Mouse (Mus musculus) heart, embryonic 15.5 days (tissue): ENCODE results near the gene Gm853. TPM values are rescaled to one million over a fixed set of nuclear protein-coding genes. Genes with fewer than 3 reads are reported as not detected.

ENCODE experiments used
- ATAC-seq: fragments of 200-750 bp; cut with Nextera tagmentation; replicated peaks from 2 replicates; pipeline ENCODE4 v1.8.0; 2017; ENCODE audit warnings: low read depth, moderate TSS enrichment; ENCODE audit not compliant: insufficient number of reproducible peaks, insufficient read depth, low FRiP score
- H3K27ac ChIP-seq: fragments of 300-500 bp; sonication (generic); 2 replicates; pipeline ENCODE4 v1.5.1; 2015; ENCODE audit warnings: mild to moderate bottlenecking, inconsistent platforms
- H3K27me3 ChIP-seq: fragments of 300-500 bp; sonication (generic); 2 replicates; pipeline ENCODE4 v1.6.1; 2015; ENCODE audit warnings: inconsistent platforms
- H3K36me3 ChIP-seq: fragments of 300-500 bp; sonication (generic); 2 replicates; pipeline ENCODE4 v1.6.1; 2015; ENCODE audit warnings: mild to moderate bottlenecking, inconsistent platforms
- H3K4me1 ChIP-seq: fragments of 300-500 bp; sonication (generic); replicated peaks from 2 replicates; pipeline ENCODE4 v1.6.1; 2015; ENCODE audit warnings: inconsistent platforms
- H3K4me2 ChIP-seq: fragments of 300-500 bp; sonication (generic); 2 replicates; pipeline ENCODE4 v1.6.1; 2015; ENCODE audit warnings: inconsistent platforms, mild to moderate bottlenecking, moderate library complexity
- H3K4me3 ChIP-seq: fragments of 300-500 bp; sonication (generic); 2 replicates; pipeline ENCODE4 v1.5.1; 2015; ENCODE audit warnings: mild to moderate bottlenecking, inconsistent platforms
- H3K9ac ChIP-seq: fragments of 300-500 bp; sonication (generic); 2 replicates; pipeline ENCODE4 v1.6.1; 2015; ENCODE audit warnings: mild to moderate bottlenecking, inconsistent platforms
- H3K9me3 ChIP-seq: fragments of 300-500 bp; sonication (generic); replicated peaks from 2 replicates; pipeline ENCODE4 v1.6.1; 2016; ENCODE audit warnings: inconsistent platforms
- WGBS: fragments of 180-500 bp; shearing (Covaris S2); methylation state at CpG from one replicate; pipeline ENCODE4 v1.1.7; 2015; ENCODE audit warnings: mixed read lengths; 5-methylcytosine and 5-hydroxymethylcytosine counted together
- polyA plus RNA-seq: library from polyadenylated mRNA; unstranded; fragments of >200 nt; fragmentation: Nextera tagmentation; extraction: Ambion mirVana; gene quantifications from 2 replicates; pipeline ENCODE4 v1.2.1, GENCODE M21; 2015

The Gm853 gene
- not detected in 2 replicates for polyA plus RNA-seq

- H3K4me3 ChIP-seq, result no peak within 1 kb of the TSS
- H3K4me1 ChIP-seq, result no peaks in the 10 kb centered on the region
- WGBS, result 71% methylated on average over 4 of the region's 4 CpGs
- no peaks in the 10 kb centered on the region for H3K36me3 ChIP-seq
- no peak within 1 kb of the TSS for H3K4me2 ChIP-seq
- H3K27me3 ChIP-seq, result no peaks in the 10 kb centered on the region
- no peaks in the 10 kb centered on the region for H3K9me3 ChIP-seq
- no peak for ATAC-seq
- no peak within 1 kb of the TSS for H3K9ac ChIP-seq
- no peak within 1 kb of the TSS for H3K27ac ChIP-seq
These were observed at the start of gene Gm853 for GRCm38 (mm10) chr4:130222179-130222578. Gm853 (minus strand) TSS chr4:130222401.

GRCm38 (mm10) chr4:130270611-130271347, 48.6 kb upstream of the Gm853 start:
- WGBS, result 71% methylated on average over 6 of the region's 6 CpGs
- H3K4me3 ChIP-seq, result no peak overlapping the region
- ATAC-seq, result no peak

DNA sequence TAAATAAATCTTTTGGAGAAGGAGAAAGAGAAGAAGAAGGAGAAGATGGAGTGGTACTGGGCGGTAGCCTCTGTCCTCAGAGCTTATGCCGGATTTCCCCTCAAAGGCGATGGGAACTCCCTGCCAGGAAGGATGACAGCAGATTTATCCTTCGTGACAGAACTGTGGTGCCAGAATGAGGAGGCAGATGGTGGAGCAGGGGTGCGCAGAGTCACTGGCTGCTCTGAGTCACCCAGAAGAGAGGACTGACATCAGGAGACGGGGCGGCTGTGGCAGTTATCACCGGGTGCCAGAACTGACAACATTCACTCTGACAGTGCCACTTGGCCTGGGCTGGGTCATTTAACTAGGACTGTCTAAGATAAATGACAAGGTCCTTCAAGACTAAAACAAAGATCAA, 47.9 kb upstream of the Gm853 start:
- H3K4me2 ChIP-seq, result no peak overlapping the region
- H3K27me3 ChIP-seq, result peaks cover 47% of the 10 kb centered on the region
- H3K9ac ChIP-seq, result no peak overlapping the region
- H3K9me3 ChIP-seq, result no peaks in the 10 kb centered on the region
- H3K27ac ChIP-seq, result no peak overlapping the region
- H3K4me1 ChIP-seq, result peaks cover 14% of the 10 kb centered on the region
- WGBS, result 60% methylated on average over 8 of the region's 8 CpGs
- ATAC-seq, result no peak
- no peak overlapping the region for H3K4me3 ChIP-seq
- no peaks in the 10 kb centered on the region for H3K36me3 ChIP-seq

More at GRCm38 (mm10) chr4:130270611-130271347, 48.6 kb upstream of the Gm853 start:
- Histone ChIP-seq H3K9me3 (no peaks in the 10 kb centered on the region), H3K27me3 (peaks cover 54% of the 10 kb centered on the region), H3K9ac (no peak overlapping the region), H3K36me3 (no peaks in the 10 kb centered on the region), H3K4me2 (no peak overlapping the region), H3K27ac (no peak overlapping the region), H3K4me1 (peaks cover 18% of the 10 kb centered on the region)

DNA sequence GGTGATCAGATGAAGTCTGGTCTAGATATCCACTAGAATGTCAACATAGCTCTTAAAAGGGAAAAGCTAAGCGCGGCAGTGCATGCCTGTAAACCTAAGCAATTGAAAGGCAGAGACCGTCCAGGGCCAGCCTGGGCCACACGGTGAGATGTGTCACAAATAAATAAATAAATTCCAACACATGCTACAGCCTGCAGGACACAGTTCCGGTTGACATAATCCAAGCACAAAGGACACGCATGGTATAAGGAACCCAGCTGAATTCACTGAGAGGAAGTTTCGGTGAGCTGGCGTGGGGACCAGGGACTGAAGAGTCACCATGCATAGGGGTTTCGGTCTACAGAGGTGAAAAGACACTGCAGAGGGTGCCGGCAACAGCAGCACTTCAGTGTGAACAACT, 46.5 kb upstream of the Gm853 start:
- peaks cover 4% of the 10 kb centered on the region for H3K4me1 ChIP-seq
- peaks cover 46% of the 10 kb centered on the region for H3K27me3 ChIP-seq
- no peak overlapping the region for H3K9ac ChIP-seq
- no peak overlapping the region for H3K4me3 ChIP-seq
- H3K36me3 ChIP-seq, result no peaks in the 10 kb centered on the region
- no peak for ATAC-seq
- H3K4me2 ChIP-seq, result no peak overlapping the region
- whole genome bisulfite sequencing, result 85% methylated on average over 10 of the region's 10 CpGs
- no peaks in the 10 kb centered on the region for H3K9me3 ChIP-seq
- no peak overlapping the region for H3K27ac ChIP-seq

DNA sequence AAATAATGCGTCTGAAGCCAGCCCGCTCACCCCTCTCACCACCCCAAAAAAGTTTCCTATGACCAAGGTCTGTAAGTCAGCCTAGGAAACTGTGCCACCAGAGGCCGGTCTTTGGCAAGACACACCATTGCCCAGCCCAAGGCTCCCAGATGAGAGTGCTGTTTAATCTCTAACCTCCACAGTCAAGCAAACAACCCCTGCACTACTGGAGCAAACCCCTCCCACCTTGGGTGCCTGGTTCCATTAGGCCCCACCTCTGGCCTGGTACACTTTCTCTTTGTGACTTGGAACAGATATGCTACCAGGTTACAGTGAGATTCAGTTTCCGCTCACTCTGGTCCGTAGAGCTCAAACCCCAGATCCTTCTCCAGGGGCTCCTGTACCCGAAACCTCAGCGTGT, 44.9 kb upstream of the Gm853 start:
- Histone ChIP-seq H3K27ac (no peak overlapping the region), H3K4me3 (no peak overlapping the region), H3K4me2 (no peak overlapping the region), H3K4me1 (peaks cover 2% of the 10 kb centered on the region; the same call in 1 of the 2 replicates), H3K27me3 (peaks cover 37% of the 10 kb centered on the region), H3K9ac (no peak overlapping the region), H3K9me3 (no peaks in the 10 kb centered on the region), H3K36me3 (no peaks in the 10 kb centered on the region)
- ATAC-seq, result no peak
- WGBS, result 74% methylated on average over 7 of the region's 7 CpGs

GRCm38 (mm10) chr4:130266601-130267000, 44.4 kb upstream of the Gm853 start:
- no peak overlapping the region for H3K27ac ChIP-seq
- no peaks in the 10 kb centered on the region for H3K9me3 ChIP-seq
- H3K4me2 ChIP-seq, result no peak overlapping the region
- peaks cover 2% of the 10 kb centered on the region; the same call in 1 of the 2 replicates for H3K4me1 ChIP-seq
- H3K4me3 ChIP-seq, result no peak overlapping the region
- H3K9ac ChIP-seq, result no peak overlapping the region
- no peaks in the 10 kb centered on the region for H3K36me3 ChIP-seq
- H3K27me3 ChIP-seq, result peaks cover 32% of the 10 kb centered on the region
- no peak for ATAC-seq
- 63% methylated on average over 9 of the region's 9 CpGs for WGBS

- Histone ChIP-seq H3K9ac (no peak overlapping the region), H3K4me1 (peaks cover 2% of the 10 kb centered on the region; the same call in 1 of the 2 replicates), H3K9me3 (no peaks in the 10 kb centered on the region), H3K27ac (no peak overlapping the region), H3K4me3 (no peak overlapping the region), H3K27me3 (peaks cover 20% of the 10 kb centered on the region), H3K4me2 (no peak overlapping the region; the same call in 1 of the 2 replicates), H3K36me3 (no peaks in the 10 kb centered on the region)
- no peak for ATAC-seq
- WGBS, result 18% methylated on average over 24 of the region's 24 CpGs
These were observed 42.6 kb upstream of the Gm853 start for GRCm38 (mm10) chr4:130264698-130265349.

GRCm38 (mm10) chr4:130264131-130264530, 41.9 kb upstream of the Gm853 start:
- Histone ChIP-seq H3K9me3 (no peaks in the 10 kb centered on the region), H3K4me2 (no peak overlapping the region), H3K27ac (no peak overlapping the region), H3K9ac (no peak overlapping the region), H3K27me3 (peaks cover 20% of the 10 kb centered on the region), H3K4me3 (no peak overlapping the region), H3K36me3 (no peaks in the 10 kb centered on the region), H3K4me1 (peaks cover 2% of the 10 kb centered on the region; the same call in 1 of the 2 replicates)
- no peak for ATAC-seq
- 31% methylated on average over 11 of the region's 11 CpGs for WGBS

GRCm38 (mm10) chr4:130260406-130260805, 38.2 kb upstream of the Gm853 start:
- Histone ChIP-seq H3K9ac (no peak overlapping the region), H3K27ac (no peak overlapping the region), H3K4me2 (no peak overlapping the region), H3K27me3 (peaks cover 20% of the 10 kb centered on the region), H3K4me1 (no peaks in the 10 kb centered on the region), H3K4me3 (no peak overlapping the region), H3K36me3 (no peaks in the 10 kb centered on the region), H3K9me3 (no peaks in the 10 kb centered on the region)
- 31% methylated on average over 5 of the region's 5 CpGs for WGBS
- ATAC-seq, result no peak

DNA sequence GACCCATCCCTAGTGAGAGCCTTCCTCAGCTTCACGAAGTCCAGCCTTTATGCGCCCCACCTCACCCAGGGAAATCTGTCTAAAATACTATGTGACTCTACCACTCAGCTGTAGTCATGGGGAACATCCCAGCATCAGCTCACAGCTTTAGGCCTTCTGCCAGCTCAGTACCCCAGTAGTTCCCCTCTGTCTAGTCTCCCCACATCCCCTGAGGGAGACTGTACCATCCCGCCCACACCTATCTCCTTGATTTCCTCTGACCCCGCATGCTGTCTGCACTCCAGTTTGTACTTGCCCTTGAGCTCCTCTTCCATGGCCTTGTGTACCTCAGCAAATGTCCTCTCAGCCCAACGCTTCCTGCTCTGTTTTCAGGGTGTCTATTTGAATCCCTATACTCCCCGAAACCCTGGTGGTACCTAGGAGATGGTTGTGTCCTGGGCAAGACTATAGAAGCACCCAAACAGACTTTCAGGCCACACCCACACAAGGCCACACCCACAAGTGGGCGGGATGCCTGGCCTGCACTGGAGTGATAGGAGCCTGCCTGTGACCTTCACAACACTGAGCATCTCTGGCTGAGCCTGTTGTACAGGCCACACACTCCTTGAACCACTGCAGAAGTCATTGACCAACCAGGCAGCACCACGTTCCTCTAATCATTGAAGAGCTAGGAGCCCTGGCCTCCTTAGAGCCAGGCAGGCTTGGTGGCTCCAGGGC, 30.4 kb upstream of the Gm853 start:
- 59% methylated on average over 8 of the region's 8 CpGs for whole genome bisulfite sequencing
- no peak overlapping the region for H3K4me3 ChIP-seq

DNA sequence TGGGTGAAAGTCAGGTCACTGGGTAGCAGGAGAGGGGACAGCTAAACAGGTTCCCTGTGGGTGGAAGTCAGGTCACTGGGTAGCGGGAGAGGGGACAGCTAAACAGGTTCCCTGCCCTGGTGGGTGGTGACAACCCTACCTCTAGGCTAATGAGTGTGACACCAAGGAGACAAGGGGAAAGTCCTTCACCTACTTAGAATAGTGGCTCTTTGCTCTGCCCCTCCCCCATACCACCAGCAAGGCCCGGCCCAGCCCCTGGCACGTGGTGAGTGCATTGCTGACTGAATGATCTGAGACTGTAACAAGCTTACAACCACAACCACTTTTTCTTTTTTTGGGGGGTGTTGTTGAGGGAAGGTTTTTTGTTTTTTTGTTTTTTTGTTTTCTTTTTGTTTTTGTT, 29.6 kb upstream of the Gm853 start:
- ATAC-seq, result no peak
- H3K27ac ChIP-seq, result no peak overlapping the region
- no peaks in the 10 kb centered on the region for H3K9me3 ChIP-seq
- no peak overlapping the region for H3K4me3 ChIP-seq
- WGBS, result 44% methylated on average over 3 of the region's 3 CpGs
- no peak overlapping the region for H3K9ac ChIP-seq
- peaks cover 3% of the 10 kb centered on the region; the same call in 1 of the 2 replicates for H3K27me3 ChIP-seq
- no peaks in the 10 kb centered on the region for H3K36me3 ChIP-seq
- no peak overlapping the region for H3K4me2 ChIP-seq
- H3K4me1 ChIP-seq, result peaks cover 7% of the 10 kb centered on the region; the same call in 1 of the 2 replicates

More for the DNA sequence above, 30.4 kb upstream of the Gm853 start:
- ATAC-seq, result peak; percentile 40; the same call in 1 of the 2 replicates
- peaks cover 3% of the 10 kb centered on the region; the same call in 1 of the 2 replicates for H3K27me3 ChIP-seq
- no peaks in the 10 kb centered on the region for H3K9me3 ChIP-seq
- H3K36me3 ChIP-seq, result no peaks in the 10 kb centered on the region
- no peak overlapping the region for H3K27ac ChIP-seq
- H3K4me1 ChIP-seq, result peaks cover 7% of the 10 kb centered on the region; the same call in 1 of the 2 replicates
- H3K4me2 ChIP-seq, result no peak overlapping the region
- no peak overlapping the region for H3K9ac ChIP-seq
